Mouse (Mus musculus) adrenal gland, postnatal 10 days (tissue): ENCODE measurements around the gene Atg4b. TPM values are rescaled to one million over a fixed set of nuclear protein-coding genes. Genes with fewer than 3 reads are reported as not detected.
A peak's percentile ranks its signal among the peaks of the same experiment; 100 is the strongest.
"Not testable (repeated sequence)": the region's sequence is repeated elsewhere in the genome, so short reads cannot be mapped to it uniquely, and the experiment has no call there.

ENCODE experiments used
- DNase-seq: peaks from one replicate; pipeline ENCODE4 v3.0.0; 2021; ENCODE audit warnings: mixed read lengths
- total RNA-seq, 2 experiments: library from RNA; stranded (reverse); gene quantifications; 2 replicates each; pipeline ENCODE4 v1.2.3; 2021

Atg4b gene
- total RNA-seq, 2 experiments from 2014 or later: 62.2 to 75.5 TPM

DNA sequence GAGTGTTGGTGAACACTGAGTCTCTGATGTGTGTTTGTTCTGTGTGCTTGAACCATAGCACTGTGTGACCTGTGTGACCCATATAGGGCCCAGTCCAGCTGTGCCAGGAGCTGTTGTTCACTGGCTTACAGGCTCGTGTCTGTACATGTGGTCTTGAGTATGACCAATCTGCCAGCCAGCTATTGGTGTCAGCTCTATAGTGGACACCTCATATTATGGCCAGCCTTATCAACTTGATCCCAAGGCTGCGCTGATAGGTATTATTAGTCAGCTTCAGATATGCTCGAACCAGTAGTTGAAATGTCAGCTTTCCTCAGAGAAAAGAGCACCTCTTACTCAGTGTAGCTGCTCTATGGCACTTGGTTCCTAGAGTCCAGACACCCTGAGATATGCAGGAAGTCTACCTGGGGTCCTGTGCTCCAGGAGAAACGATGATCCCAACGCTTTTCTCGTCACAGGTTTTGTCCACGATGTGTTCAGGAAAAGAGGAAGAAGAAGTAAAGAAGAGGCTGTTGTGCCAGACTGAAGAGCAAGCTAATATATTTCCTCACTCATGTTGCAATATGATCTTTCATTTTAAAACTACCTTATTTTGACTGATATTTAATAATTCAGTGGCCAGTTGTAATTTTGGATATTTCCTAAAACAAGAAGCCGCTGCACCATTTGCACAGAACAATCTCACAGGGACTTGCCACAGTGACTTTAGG, 66.7 kb downstream of the Atg4b start:
- DNase-seq: no peak

DNA sequence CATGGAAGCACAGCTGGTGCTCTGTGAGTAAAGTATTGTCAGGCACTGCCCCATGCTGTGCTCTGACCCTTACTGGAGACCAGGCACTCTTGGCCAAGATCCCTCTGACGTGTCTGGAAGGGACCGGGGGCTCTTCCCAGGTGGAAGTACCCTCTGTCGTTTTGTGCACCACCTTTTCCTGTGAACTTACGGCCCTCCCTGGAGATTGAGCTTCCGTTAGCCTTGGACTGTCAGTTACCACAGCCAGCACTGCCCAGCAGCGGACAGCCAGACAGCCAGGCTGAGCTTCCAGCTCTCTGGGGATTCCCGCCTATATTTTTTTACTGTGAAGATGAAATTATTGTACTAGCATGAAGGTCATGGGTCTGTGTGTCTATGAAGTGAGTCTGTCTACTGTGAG, 67.4 kb downstream of the Atg4b start:
- DNase-seq: no peak

DNA sequence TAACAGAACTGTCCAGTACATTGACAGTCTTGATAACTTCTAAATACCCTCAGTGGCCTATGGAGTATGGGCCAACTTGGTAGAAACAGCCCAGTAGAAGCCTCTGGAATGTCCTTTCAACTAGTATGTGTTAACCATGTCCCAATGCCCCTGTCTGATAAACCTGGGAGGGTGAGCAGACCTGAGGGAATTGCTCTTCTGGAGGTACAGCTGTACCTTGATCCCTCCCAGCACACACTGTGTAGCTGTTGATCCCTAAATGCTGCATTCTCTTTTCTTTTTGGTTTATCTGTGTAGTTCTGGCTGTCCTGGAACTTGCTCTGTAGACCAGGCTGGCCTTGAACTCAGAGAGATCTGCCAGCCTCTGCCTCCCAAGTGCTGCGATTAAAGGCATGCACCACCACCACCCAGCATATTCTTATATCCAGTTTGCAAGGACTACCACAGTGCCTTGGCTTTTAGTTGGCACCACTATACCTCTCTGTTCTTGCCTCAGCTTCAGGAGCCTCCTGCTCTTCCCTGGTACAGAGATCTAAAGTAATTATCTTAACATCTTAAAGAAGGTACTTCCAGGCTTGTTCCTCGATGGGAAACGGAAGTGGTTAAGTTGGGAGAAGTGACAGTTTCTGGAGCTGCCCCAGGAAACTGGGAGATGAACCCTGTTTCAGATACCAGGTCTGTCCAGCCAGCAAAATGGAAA, 72.6 kb downstream of the Atg4b start:
- DNase-seq: no peak

DNA sequence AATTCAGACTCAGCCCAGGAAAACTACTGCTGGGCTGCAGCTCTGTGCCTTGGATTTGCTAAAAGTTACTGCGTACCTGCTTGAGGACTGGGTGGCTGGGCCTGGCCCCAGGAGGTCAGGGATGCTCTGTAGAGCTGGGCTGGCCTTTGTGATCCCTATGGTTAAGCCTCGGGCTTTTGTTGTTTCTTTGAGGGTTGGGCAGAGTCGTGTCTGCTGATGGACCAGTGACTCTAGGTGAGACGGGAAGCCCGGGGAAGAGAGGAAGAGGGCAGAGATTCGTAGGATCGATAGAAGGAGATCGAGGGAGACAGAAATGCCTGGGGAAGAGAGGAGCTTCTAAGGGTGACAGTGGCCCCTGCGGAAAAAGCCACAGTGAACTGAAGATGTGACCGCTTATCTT, 73.3 kb downstream of the Atg4b start, which contains the start of gene D2hgdh:
TSS of gene D2hgdh (plus strand) at position 301 of the 400 bp plus-strand sequence.
- DNase-seq: no peak

DNA sequence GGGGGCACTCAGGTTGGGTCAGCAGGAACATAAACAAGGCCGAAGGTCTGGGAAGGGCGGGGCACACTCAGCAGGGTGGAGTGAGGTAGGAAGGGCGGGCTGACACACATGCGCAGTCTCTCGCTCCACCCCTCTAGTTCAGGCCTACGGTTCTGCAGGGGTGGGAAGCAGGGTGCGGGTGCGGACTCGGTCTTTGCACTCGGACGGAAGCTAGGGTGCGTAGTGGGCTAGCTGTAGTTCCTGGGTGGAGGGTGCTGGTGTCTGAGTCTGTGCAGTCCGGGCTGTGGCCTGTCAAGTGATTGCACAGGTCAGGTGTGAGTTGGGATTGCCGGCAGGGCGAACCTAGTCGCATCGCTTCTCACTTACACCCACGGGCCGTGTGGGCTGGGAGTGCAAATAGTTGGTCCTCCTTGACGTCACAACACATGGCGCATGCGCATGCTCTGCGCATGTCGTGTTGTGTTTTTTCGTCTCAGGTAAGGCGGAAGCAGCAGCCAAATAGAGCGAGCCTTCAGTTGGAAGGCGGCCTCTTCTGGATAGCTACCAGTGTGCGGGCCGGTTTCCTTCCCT, 73.9 kb downstream of the Atg4b start:
- DNase-seq: peak; percentile 95

DNA sequence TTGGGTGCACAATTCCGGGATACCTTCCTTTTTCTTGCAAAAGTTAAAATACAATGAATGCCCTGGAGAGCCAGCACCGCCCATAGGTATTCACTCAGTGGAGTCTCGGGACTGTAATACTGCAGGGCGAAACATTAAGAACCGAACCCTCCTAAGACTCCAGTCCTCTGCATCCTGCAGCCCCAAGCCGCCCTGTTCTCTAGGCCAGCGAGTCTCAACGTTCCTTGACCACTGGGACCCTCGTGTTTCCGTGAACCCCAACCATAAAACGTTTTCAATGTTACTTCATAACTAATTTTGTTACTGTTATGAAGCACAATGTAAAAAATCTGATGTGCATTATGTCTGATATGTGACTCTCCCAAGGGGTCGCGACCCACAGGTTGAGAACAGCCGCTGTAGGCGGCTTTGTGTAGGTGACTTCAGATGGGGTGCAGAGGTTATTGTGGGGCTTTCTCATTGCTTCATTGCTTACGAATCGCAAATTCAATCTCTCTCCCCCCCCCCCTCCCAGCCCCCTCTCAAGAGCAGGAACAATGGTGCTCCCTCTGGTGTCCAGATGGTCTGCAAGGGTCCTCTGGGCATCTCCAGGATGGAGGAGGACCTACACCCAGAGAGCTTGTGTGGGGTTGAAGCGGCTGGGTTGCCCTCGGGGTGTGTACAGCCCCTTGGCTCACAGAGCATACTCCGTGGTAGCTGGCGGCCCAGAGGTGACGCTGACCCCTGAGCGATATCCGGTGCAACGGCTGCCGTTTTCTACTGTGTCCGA, 74.7 kb downstream of the Atg4b start:
- DNase-seq: no peak

DNA sequence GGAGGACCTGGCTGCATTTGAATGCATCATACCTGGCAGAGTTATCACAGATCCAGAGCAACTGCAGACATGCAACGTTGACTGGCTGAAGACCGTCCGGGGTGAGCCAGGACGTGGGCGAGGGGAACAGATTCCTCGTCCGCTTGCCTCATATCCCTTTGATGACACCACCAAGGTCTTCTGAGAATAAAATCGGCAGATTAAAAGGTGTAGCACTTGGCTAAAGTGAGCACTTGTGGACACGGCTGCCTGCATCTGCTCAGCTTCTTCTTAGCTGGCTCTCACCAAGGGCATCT, 75.2 kb downstream of the Atg4b start:
- DNase-seq: no peak

DNA sequence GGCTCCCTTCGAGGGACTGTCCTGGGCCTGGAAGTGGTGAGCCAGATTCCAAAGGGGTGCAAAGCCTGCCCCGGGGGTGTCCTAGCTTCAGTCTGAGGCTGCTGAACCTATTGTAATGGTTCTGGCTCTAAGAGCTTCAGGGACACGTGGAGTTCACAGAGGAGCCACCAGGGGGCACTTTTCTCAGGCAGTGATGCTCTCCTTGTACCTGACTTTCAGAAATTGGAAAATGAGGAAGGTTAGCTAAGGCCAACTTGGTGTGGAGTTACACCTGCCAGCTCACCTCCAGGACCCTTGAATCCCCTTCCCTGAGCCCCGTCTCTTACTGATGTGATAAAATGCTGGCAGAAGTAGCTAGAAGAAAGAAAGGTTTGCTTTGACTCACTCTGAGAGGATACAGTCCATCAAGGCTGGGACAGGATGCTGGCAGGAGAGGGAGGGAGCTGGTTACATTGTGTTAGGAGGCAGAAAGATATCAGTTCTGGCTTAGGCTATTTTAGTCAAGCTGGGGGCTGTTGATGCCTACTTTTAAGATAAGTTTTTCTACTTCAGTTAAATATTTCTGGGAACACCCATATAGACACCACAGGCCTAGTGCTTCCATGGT, 81.6 kb downstream of the Atg4b start:
- not testable (repeated sequence) for DNase-seq

DNA sequence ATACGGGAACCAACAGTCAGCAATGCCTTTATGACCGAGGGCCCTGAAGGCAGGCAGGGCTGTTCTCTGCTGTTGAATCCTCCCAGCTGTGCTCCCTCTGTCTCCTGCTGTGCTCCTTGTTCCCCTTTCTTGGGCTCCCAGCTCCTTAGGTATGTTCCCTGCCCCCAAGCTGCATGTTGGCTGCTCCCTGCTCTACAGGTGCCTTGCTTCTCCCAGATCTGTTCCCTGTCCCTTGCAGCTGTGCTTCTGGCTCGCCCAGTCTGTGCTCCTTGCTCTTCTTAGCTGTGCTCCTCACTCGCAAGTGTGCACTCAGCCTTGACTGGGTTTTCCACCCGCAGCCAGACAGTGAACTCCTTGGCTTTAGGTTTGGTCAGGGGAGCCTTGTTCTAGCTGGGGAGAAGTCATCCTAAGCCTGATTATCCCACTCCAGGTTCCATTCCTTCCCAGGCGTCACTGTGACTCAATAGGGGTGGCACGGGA, 83.4 kb downstream of the Atg4b start:
- no peak for DNase-seq

DNA sequence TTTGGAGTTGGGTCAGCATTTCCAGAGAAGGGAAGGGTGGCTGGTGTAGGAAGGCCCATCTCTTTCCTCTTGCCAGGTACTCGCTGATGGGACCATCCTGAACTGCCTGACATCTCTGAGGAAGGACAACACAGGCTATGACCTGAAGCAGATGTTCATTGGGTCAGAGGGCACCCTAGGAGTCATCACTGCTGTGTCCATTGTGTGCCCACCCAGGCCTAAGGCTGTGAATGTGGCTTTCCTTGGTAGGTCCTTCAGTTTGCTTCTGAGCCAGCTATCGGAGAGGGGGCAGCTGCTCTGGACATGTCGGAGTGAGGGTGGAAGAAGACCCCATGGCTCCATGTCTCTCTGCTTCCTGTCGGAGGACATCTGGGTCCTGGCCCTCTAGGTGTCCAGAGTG, 83.9 kb downstream of the Atg4b start:
- DNase-seq: no peak

DNA sequence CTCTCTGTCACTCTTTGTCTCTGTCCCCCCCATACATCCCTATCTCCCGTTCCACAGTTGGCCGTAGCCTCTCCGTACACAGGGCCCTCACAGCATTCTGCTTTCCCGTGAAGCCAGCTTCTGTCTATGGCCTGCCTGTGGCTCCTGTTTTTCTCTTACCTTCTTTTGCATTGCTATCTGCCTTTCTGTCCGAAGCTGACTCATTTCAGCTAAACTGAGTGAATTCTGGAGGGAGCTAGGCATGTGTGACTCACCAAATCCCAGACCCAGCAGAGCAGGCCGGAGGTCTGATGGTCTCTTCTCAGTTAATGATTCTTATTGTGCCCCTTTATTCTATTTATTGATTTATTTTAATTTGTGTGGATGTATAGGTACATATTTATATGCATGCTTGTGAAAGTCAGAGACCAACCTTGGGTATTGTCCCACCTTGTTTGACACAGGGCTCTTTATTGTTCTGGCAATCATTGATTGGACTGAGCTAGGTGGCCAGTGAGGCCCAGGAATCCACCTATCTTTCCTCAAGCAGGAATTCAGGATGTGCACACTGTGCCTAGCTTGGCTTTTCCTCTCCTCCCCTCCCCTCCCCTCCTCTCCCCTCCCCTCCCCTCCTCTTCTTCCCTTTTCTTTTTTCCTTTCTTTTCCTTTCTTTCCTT, 84.7 kb downstream of the Atg4b start:
- DNase-seq: no peak

DNA sequence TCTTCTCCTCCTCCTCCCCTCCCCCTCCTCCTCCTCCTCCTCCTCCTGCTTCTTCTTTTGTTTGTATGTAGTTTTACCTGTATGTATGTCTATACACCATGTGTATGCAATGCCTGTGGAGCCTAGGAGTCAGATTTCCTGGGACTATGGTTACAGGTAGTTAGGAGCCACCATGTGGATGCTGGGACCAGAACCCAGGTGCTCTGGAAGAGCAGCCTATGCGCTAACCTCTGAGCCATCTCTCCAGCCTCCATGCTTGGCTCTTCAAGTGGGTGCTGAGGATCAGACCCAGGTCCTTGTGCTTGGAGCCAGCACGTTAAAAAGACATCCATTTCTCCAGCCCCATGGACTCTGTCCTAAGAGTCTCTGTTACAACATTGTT, 85.2 kb downstream of the Atg4b start:
- DNase-seq: no peak

DNA sequence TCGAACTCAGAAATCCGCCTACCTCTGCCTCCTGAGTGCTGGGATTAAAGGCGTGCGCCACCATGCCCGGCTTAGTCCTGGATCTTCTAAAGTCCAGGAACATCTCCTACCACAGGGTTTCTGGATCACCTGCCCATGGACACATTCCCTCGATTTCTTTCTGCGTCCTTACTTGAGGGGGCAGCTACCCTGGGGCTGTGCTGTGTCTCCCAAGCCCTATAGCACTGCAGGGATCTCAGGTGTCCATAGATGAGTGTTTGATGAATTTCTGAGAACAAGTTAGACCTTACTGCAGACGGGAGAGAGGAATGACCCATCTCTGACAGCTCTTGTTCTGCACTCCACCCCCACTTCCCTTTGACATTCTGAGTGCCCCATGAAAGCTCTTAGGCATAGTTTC, 86.0 kb downstream of the Atg4b start:
- DNase-seq: no peak

DNA sequence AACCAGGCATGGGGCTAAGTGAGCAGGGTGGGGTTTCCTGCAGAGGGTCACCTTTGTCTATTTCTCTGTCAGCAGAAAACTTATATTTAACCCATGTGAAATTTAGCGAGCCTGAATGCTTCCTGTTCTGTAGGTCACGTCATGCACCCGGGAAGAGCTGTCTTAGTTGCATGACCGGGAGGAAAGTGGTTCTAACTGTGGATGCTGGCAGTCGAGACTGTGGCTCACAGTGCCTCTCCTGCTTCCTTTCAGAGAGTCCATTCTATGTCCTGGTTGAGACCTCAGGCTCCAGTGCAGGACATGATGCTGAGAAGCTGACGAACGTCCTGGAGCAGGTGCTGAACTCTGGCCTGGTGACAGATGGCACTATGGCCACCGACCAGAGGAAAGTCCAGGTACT, 87.3 kb downstream of the Atg4b start:
- DNase-seq: not testable (repeated sequence)

Other genes starting within 250 kb of the Atg4b start
- 10 to 100 TPM; 17.7 to 20.1 TPM for gene Farp2, start 239.4 kb upstream of the Atg4b start, total RNA-seq
- 100 to 1,000 TPM; 112 to 134 TPM for gene Stk25, start 92.8 kb upstream of the Atg4b start, total RNA-seq
- gene Bok, start 65.8 kb upstream of the Atg4b start, total RNA-seq: 10 to 100 TPM; 17.4 to 21.0 TPM
- gene Thap4, start 3.4 kb downstream of the Atg4b start, total RNA-seq: 10 to 100 TPM; 46.0 to 51.7 TPM
- gene Dtymk, start 50.4 kb downstream of the Atg4b start, total RNA-seq: 10 to 100 TPM; 72.3 to 76.9 TPM
- gene Ing5, start 52.5 kb downstream of the Atg4b start, total RNA-seq: 10 to 100 TPM; 15.2 to 17.9 TPM
- 10 to 100 TPM; 33.5 to 48.8 TPM for gene D2hgdh, start 73.4 kb downstream of the Atg4b start, total RNA-seq
- under 1 TPM; 0.21 to 0.36 TPM for gene Gal3st2, start 109.8 kb downstream of the Atg4b start, total RNA-seq
- under 1 TPM; 0.15 to 0.33 TPM for gene Gal3st2b, start 166.8 kb downstream of the Atg4b start, total RNA-seq
- under 1 TPM; 0.12 to 0.15 TPM for gene Gal3st2c, start 239.0 kb downstream of the Atg4b start, total RNA-seq